Mouse (Mus musculus): ENCODE results near the gene Siah1a. TPM values are rescaled to one million over a fixed set of nuclear protein-coding genes. Genes with fewer than 3 reads are reported as not detected.

Siah1a gene
- total and polyA plus RNA-seq, 3 experiments, result 5.9 to 11.1 (median 8.0) TPM

DNA sequence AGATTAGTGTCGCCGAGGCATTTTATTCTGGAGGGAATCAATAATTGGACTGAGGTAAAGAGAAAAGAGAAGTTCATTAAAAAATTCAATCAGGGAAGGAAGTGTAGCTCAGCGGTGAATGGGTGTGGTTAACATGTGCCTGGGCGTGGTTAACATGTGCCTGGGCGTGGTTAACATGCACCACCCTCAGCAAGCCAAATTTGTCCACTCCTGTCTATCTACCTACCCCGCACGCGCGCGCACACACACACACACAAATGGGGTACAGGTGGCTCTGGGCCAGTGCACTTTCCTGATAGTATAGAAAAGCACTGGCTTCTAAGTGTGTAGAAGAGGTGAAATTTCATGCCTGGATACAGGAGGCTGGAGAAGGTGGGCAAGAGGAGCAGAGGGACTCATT, 19.4 kb upstream of the Siah1a start:
- Histone ChIP-seq H3K27ac (ENCODE audit: insufficient read depth, low read depth) (no peak overlapping the region), H3K36me3 (replicated peaks in 1 of 2; ENCODE audit: control insufficient read depth in 1 of 2, insufficient read depth in 1 of 2, low read length in 1 of 2) (no peaks in the 10 kb centered on the region), H3K4me2 (ENCODE audit: insufficient read depth, low read depth, poor library complexity, severe bottlenecking) (no peak overlapping the region), H3K4me3 (replicated peaks in 1 of 3; ENCODE audit: low read depth in 2 of 3, low read length in 2 of 3, poor library complexity in 1 of 3) (no peak overlapping the region), H3K9me3 (replicated peaks; ENCODE audit: low read length) (no peaks in the 10 kb centered on the region), H3K27me3 (replicated peaks) (no peaks in the 10 kb centered on the region), H3K9ac (ENCODE audit: insufficient read depth, low read depth) (no peak overlapping the region), H3K4me1 (ENCODE audit: control insufficient read depth in 1 of 2, insufficient read depth in 2 of 2) (peaks cover 2 to 8% of the 10 kb centered on the region in 2 experiments; a peak in 2 of 4 replicates), H3K79me2 (replicated peaks; ENCODE audit: control insufficient read depth, extremely low read depth, insufficient read depth, poor library complexity, severe bottlenecking) (no peaks in the 10 kb centered on the region)
- dilution Hi-C loops (cut with MboI; ENCODE audit: extremely low pct_ligation_motif_present, extremely low pct_unique_long_range_greater_than_20kb, low sequenced_read_pairs) (no loop called here), in situ Hi-C loops (cut with MboI; ENCODE audit: low pct_ligation_motif_present, low pct_unique_long_range_greater_than_20kb, low sequenced_read_pairs) (no loop called here)
- DNase-seq (ENCODE audit: extremely low read depth), result no peak
- TF ChIP-seq USF2 (conservative IDR thresholded peaks at IDR 0.05; ENCODE audit: low read depth, low read length), result no peak

GRCm38 (mm10) chr8:86762806-86763205, 17.1 kb upstream of the Siah1a start:
- dilution Hi-C loops (cut with MboI; ENCODE audit: extremely low pct_ligation_motif_present, extremely low pct_unique_long_range_greater_than_20kb, low sequenced_read_pairs), result no loop called here
- H3K4me3 ChIP-seq (replicated peaks in 1 of 3; ENCODE audit: low read depth in 2 of 3, low read length in 2 of 3, poor library complexity in 1 of 3), result no peak overlapping the region
- no peak overlapping the region for H3K4me2 ChIP-seq (ENCODE audit: insufficient read depth, low read depth, poor library complexity, severe bottlenecking)
- H3K79me2 ChIP-seq (replicated peaks; ENCODE audit: control insufficient read depth, extremely low read depth, insufficient read depth, poor library complexity, severe bottlenecking), result no peaks in the 10 kb centered on the region
- DNase-seq (ENCODE audit: extremely low read depth), result no peak
- H3K4me1 ChIP-seq (ENCODE audit: control insufficient read depth in 1 of 2, insufficient read depth in 2 of 2), result peaks cover 5 to 25% of the 10 kb centered on the region in 2 experiments; a peak in 2 of 4 replicates
- no peak overlapping the region for H3K27ac ChIP-seq (ENCODE audit: insufficient read depth, low read depth)
- no peaks in the 10 kb centered on the region for H3K36me3 ChIP-seq (replicated peaks in 1 of 2; ENCODE audit: control insufficient read depth in 1 of 2, insufficient read depth in 1 of 2, low read length in 1 of 2)
- H3K27me3 ChIP-seq (replicated peaks), result no peaks in the 10 kb centered on the region
- no peak for TF ChIP-seq USF2 (conservative IDR thresholded peaks at IDR 0.05; ENCODE audit: low read depth, low read length)
- TF ChIP-seq ZMIZ1 (IDR thresholded peaks at IDR 0.05; ENCODE audit: low read depth, low read length), result no peak
- no peak for TF ChIP-seq CHD1 (IDR thresholded peaks at IDR 0.05; ENCODE audit: low read depth, low read length)
- in situ Hi-C loops (cut with MboI; ENCODE audit: low pct_ligation_motif_present, low pct_unique_long_range_greater_than_20kb, low sequenced_read_pairs), result no loop called here
- no peak overlapping the region for H3K9ac ChIP-seq (ENCODE audit: insufficient read depth, low read depth)
- H3K9me3 ChIP-seq (replicated peaks; ENCODE audit: low read length), result no peaks in the 10 kb centered on the region

- TF ChIP-seq BHLHE40 (IDR thresholded peaks at IDR 0.05; ENCODE audit: low read depth, low read length), result no peak
- TF ChIP-seq PAX5 (IDR thresholded peaks at IDR 0.05; ENCODE audit: low read length), result no peak
- no peak for TF ChIP-seq RAD21 (IDR thresholded peaks at IDR 0.05; ENCODE audit: low read depth, low read length)
- TF ChIP-seq NRF1 (IDR thresholded peaks at IDR 0.05; ENCODE audit: low read depth, low read length), result no peak
- no peak for TF ChIP-seq NELFE (IDR thresholded peaks at IDR 0.05; ENCODE audit: low read depth, low read length)
- TF ChIP-seq SIN3A (IDR thresholded peaks at IDR 0.05; ENCODE audit: low read length), result no peak
- no peak for TF ChIP-seq EP300 (IDR thresholded peaks at IDR 0.05; ENCODE audit: low read length)
- no peak for TF ChIP-seq CHD1 (IDR thresholded peaks at IDR 0.05; ENCODE audit: low read depth, low read length)
- TF ChIP-seq JUND (conservative IDR thresholded peaks at IDR 0.05; ENCODE audit: low read depth, low read length), result no peak
- TF ChIP-seq MAX (IDR thresholded peaks at IDR 0.05; ENCODE audit: low read length), result no peak
- TF ChIP-seq MXI1 (IDR thresholded peaks at IDR 0.05; ENCODE audit: low read depth, low read length), result no peak
- TF ChIP-seq SMC3 (IDR thresholded peaks at IDR 0.05; ENCODE audit: low read depth, low read length), result no peak
- no peak for TF ChIP-seq MAZ (IDR thresholded peaks at IDR 0.05; ENCODE audit: low read depth, low read length)
- no peak for TF ChIP-seq TCF12 (IDR thresholded peaks at IDR 0.05; ENCODE audit: low read depth, low read length)
- TF ChIP-seq TBP (conservative IDR thresholded peaks at IDR 0.05; ENCODE audit: low read depth, low read length), result no peak
- TF ChIP-seq JUN (IDR thresholded peaks at IDR 0.05; ENCODE audit: insufficient read depth, low read depth, low read length), result no peak
- Histone ChIP-seq H3K79me2 (replicated peaks; ENCODE audit: control insufficient read depth, extremely low read depth, insufficient read depth, poor library complexity, severe bottlenecking) (no peaks in the 10 kb centered on the region), H3K27me3 (replicated peaks) (no peaks in the 10 kb centered on the region), H3K27ac (ENCODE audit: insufficient read depth, low read depth) (no peak overlapping the region), H3K36me3 (replicated peaks in 1 of 2; ENCODE audit: control insufficient read depth in 1 of 2, insufficient read depth in 1 of 2, low read length in 1 of 2) (no peaks in the 10 kb centered on the region), H3K4me2 (ENCODE audit: insufficient read depth, low read depth, poor library complexity, severe bottlenecking) (no peak overlapping the region), H3K4me3 (replicated peaks in 1 of 3; ENCODE audit: low read depth in 2 of 3, low read length in 2 of 3, poor library complexity in 1 of 3) (no peak overlapping the region), H3K4me1 (ENCODE audit: control insufficient read depth in 1 of 2, insufficient read depth in 2 of 2) (peaks cover 5 to 36% of the 10 kb centered on the region in 2 experiments; a peak in 3 of 4 replicates), H3K9me3 (replicated peaks; ENCODE audit: low read length) (no peaks in the 10 kb centered on the region), H3K9ac (ENCODE audit: insufficient read depth, low read depth) (no peak overlapping the region)
- no peak for DNase-seq (ENCODE audit: extremely low read depth)
- dilution Hi-C loops (cut with MboI; ENCODE audit: extremely low pct_ligation_motif_present, extremely low pct_unique_long_range_greater_than_20kb, low sequenced_read_pairs), result no loop called here
- in situ Hi-C loops (cut with MboI; ENCODE audit: low pct_ligation_motif_present, low pct_unique_long_range_greater_than_20kb, low sequenced_read_pairs), result no loop called here
Measured at GRCm38 (mm10) chr8:86760746-86761145, 15.0 kb upstream of the Siah1a start.

All from CH12.LX (cell line).